Mouse (Mus musculus) T-helper 2 cell (primary cell): Measurements from ENCODE around the gene Rpl10.

ENCODE experiments used
- in situ Hi-C: fragments of 300-600 bp; cut with MboI, MseI; formaldehyde crosslinking; loops from one replicate; pipeline ENCODE4 v1.15.1; 2025; ENCODE audit warnings: high pct_unique_total_duplicates

The Rpl10 gene

DNA sequence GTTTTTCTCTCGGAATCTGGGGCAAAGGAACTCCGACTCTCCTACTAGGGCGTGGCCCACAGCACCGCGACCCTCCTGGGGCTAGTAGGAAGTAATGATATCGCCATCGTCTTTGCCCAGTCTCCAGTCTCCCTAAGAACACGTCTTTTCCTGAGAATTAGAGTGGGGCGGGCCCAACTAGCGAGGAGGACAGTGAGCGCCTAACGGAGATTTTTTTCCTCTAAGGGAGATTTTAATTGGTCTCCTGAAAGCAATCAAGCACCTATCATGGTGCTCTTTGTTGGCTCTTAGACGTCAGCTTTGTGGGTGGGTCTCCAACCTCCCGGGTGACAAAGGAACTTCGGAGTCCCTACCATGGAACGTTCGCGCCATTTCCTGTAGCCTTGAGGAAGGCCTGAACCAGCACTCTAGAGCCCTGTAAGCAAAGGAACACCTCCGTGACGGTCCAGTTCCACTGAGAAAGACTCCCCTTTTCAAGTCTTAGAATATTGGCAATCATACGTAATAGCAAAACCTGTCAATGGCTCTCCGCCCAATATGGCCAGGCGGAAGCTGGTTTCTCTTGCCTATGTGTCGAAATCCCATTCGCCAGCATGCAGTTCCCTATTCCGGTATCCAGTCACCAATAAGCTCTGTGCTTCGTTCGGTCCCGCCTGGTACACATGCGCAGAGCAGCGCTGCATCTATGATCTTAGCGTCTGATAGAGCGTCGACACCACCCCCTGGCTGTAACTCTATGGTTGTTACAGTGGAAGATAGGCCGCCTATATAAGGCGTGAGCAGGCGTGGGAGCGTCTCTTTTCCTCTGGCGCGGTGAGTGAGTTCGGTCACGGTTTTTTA, at the start of gene Rpl10:
TSS of gene Rpl10 (plus strand) at position 751 of the 840 bp plus-strand sequence.
- in situ Hi-C loops = no loop called here

DNA sequence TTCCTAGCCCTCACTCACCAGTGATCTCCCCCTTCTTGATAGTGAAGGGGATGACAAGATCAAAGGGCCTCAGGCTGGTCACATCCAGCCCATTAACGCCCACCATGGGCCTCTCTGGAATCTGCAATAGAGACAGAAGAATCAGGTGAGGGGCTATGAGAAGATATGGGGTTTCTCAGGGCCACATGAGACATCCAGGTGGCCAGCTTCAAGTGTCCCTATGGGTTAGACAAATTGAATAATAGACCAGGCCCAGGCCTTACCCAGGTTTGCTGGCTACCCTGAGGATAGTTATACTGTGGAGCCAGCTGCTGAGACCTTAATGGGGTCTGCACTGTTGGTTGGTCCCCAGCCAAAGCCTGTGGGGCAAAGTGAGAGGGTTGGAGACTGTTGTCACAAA, 40.6 kb upstream of the Rpl10 start:
- in situ Hi-C loops = no loop called here

DNA sequence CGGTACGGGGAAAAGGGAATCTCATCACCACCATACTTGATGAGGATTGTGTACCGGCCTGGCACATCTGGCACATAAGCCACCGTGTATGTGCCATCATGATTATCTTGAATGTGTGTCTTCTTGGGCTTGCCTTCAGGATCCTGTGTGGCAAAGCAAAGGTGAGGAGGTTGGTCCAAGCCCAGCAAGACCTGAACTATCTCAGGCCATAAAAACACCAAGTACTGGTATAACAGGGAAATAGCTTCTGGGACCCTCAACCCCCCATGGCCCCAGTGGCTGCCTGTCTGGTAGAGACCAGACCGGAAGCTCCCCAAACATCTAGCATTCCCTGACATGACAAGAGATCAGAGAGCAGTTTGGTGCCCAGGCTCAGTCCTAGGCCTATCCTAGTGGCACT, 37.4 kb upstream of the Rpl10 start:
- in situ Hi-C loops = no loop called here

DNA sequence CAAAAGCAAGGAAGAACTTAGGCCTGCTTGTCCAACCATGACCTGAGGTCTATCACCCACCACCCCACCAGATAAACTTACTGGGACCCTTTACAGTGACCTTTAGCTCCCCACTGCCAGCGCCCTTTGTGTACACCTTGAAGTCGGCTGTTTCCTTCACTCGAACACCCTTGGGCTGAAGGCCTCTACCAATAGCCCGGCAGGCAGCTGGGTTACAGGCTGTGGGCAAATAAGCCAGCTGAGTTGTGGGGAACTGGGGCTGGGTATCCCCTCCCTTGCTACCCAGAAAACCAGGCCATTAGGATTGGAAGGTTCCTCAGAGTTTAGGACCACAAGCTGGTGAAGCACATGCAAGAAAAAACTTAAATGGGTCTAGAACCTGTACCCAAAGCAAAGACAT, 30.3 kb upstream of the Rpl10 start:
- in situ Hi-C loops = no loop called here

DNA sequence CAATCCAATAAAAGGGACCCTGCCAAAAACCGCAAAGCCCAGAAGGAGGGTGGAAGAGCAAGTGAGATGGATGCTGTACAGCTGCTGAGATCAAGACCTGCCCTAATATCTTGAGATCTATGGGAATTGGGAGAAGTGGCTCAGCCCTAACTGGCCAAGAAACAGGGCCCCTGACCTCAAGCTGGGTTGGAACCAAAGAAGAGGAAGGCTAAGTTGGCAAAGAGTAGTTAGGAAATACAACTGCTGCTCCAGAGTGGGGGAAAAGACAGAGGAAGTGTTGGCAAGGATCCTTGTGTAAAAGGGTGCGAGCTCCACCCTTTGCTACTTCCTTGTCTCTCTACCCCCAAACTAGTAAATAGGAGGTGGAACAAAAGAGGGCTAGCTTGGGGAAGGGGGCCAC, 27.2 kb upstream of the Rpl10 start:
- in situ Hi-C loops = no loop called here

DNA sequence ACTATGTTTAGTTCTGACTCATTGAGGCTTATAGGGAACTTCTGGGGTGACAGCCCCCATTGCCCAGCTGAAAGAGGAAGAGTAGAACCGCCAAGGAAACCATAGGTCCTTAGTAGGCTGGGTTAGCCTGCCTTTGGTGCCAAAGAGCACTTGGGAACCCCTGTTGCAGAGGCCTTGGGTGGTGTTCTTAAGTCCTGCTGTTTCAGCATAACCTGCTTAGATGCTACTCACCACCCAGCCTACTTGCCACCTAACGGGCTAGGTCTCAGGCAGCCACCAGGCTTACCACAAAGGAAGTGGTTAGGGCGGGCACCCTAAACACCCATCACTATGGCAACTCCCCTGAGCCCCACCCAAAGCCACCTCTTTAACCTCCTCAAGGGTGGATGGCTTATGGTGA, 26.8 kb upstream of the Rpl10 start:
- in situ Hi-C loops = no loop called here

DNA sequence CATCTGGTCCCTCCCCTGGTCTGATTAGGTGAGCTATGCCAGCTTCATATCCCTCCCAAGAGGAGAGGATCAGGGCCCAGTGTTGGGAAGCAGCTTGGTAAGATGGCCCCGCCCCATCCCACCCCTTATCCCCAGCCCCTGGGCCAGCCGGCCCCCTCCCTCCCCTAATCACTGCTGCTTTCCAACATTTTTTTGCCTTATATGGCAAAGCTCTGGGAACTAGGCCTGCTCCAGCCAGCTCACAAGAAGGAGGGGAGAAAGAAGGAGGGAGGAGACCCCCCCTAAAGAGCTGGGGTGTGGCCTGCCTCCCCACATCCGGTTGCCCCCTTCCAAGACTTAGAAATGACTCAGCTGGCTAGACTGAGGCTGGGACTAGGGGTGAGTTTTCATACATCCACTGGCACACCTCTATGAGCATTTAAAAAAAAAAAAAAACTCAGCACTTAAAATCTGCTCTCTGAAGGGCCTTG, 26.0 kb upstream of the Rpl10 start:
- in situ Hi-C loops = no loop called here

DNA sequence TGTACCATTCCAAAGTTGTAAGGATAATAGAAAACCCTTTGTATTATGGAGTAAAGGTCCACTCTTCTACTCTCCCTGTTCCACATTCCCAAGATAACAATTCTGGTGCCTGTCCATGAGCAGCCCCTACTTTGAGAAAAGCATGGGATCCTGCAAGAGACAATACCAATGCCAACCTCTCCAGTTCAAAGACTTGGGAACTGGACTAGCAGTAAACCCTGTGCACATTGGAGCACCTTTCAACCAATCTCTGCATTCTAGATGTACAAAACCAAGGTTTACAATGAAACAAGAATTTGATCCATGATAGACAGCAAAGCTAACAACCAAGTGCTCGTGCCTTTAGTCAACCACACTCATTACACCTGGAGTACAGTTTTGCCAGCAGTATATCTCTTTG, 25.5 kb upstream of the Rpl10 start:
- in situ Hi-C loops = no loop called here

DNA sequence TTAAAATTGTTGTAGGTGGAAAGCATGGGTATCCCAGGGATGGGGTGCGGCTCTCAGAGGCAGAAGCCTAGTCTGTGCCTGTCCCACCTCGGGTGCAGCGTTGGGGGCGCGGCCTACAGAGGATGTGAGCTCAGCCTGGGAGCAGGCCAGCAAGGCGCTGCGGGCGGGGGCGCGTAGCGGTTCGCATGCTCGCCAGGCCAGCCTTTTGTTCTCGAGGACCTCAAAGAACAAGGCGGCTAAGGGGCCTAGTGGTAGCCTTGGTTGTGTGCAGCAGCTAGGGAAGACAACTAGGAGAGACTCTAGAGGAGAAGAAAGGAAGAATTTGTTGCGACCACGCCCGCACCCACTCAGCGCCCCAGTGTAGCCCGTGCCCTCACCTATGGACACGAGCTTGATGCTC, 24.9 kb upstream of the Rpl10 start:
- in situ Hi-C loops = no loop called here

DNA sequence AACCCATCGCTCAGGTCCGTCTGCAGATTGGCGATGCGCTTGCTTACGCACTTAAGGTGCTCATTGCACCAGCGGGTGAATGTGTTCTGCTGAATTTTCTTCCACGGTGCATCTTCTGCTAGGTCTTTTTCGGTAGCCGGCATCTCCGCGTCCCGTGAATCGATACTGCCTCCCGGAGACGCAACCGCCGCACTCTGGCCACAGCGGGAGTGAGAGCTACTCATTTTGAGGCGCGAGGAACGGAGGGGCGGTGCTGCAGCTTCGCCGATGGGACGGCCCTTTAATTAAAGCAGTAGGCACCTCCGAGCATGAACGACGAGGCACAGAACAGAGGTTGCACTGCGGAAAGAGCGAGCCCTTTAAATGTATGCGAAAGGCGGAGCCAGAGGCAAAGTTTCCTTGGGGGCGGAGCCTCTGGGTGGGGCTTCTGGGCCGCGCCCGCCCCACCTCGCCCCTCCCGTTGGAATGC, 24.4 kb upstream of the Rpl10 start:
- in situ Hi-C loops = no loop called here

DNA sequence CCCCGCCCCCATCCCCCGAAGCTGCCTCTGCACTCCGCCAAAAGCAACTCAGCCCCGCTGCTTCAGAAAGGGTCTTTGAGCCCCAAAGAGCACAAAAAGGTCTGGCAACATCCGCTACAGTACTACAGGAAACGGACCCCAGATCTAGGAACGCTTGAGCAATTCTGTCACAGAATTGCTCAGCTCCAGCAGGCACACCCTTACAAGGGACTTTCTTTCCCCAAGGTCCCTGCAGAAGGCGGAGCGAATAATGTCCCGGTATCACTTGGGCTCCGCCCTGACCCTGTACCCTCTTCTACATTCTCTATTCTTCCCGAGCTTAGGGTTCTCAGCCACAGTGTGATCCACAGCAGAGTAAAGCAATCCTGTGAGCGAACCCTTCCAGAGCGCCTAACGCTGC, 23.9 kb upstream of the Rpl10 start:
- in situ Hi-C loops = no loop called here

DNA sequence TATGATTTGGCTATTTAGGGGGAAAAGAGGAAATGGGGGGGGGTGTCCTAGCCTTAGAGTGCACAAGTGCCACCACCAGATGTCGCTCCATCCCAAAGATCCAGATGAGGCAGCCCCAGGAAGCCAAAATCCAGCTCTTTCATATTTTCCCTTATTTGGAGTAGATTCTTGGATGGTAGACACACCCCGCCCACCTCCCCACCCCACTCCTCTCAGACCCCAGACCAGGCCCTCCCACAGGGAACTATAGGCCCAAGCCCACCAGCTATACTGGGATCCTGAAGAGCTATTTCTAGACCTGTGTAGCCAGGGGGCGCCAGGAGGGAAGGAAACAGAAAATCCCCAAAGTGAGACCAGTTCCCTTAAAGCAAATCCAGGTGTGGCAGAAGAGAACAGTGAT, 22.0 kb upstream of the Rpl10 start:
- in situ Hi-C loops = no loop called here

DNA sequence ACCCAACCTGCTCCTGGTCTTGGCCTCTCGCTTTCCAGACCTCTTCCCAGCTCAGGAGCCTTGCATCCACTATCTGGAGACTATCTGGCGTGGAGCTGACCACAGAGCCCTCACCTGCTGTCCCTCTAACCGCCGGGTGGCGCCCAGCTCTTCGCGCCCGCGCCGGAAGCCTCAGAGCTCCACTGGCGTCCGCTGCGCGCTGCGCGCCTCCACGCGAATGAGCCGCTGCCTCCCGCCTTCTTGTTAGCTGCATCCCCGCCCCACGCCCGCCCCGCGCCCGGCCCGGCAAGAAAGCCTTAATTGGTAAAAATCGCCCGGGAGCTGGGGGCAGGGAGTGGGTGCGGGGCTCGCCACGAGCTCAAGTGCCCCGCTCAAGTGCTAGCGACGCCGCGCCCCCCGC, 21.0 kb upstream of the Rpl10 start, which contains the start of gene Flna:
TSS of gene Flna (minus strand) at position 206 of the 400 bp plus-strand sequence.
- in situ Hi-C loops = no loop called here

DNA sequence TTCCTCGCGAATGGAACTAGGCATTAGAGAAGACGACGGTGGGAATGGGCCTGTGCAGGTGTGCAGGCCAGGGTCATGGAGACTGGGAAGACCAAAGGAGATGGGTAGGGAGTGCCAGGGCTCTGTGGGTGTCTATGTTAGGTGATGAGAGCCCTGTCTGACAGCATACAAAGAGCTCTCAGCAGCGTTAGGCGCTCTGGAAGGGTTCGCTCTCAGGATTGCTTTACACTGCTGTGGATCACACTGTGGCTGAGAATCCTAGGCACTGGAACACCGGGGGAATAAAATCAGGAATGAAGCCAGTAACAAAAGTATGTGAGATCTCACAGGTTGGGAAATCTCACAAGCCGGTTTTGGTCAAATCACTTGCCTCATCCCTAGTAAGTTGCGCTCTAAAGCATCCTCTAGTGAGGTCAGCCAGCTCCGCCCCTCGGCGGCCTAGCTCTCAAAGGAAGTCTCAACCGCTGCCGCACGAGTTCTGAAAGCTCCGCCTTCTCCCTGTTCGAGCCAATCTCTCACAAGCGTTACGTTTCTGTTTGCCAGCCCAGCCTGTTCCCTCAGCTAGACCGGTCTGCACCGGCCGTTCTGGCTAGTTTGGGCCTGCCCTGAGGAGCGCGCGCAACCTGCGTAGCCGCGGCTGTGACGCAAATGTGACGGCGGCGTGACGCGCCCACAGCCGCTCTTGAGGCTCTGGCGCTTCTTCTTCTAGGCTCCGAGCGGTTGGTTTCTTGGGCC, 16.3 kb upstream of the Rpl10 start, which contains the start of gene Emd:
TSS of gene Emd (plus strand) at position 535 of the 735 bp plus-strand sequence.
- in situ Hi-C loops = no loop called here

DNA sequence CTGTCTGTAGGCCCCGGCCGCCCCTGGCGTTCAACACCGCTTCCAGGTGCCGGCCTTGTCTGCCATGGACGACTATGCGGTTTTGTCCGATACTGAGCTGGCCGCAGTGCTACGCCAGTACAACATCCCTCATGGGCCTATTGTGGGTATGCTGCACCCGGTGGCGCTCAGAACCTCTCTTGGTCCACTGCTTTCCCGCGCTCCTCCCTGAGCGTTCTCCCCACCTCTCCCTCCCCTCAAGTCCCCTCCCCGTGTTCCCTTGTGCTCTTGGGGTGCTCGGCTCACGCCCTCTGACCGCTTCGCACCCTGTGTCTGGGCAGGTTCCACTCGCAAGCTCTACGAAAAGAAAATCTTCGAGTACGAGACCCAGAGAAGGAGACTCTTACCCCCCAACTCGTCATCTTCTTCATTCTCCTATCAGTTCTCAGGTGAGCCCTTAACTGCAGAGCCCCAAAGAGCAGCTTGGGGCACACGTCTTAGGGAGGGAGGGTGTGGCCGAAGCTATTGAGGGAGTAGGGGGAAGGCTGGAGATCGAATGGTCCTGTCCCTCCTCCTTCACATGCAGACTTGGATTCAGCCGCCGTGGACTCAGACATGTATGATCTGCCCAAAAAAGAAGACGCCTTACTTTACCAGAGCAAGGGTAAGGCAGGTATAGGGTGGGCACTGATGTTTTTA, 15.6 kb upstream of the Rpl10 start:
- in situ Hi-C loops = no loop called here

DNA sequence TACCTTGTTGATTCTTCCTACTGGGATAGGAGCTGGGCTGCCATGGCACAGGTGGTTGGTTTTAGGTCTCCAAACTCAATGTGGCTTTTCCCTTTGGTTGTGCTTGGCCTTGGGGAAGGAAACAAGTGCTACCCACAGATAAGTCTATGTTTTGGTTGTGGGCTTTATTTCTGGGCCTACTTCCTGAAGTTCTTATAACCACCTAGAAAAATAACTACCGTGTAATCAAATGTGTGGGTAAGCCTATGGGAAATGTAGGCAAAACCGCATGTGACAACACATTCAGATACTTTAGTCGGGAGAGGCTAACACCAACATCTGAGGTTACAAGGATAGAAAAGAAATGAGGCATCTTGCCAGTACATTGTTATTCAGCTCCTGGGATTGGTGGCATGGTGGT, 12.9 kb upstream of the Rpl10 start:
- in situ Hi-C loops = no loop called here

DNA sequence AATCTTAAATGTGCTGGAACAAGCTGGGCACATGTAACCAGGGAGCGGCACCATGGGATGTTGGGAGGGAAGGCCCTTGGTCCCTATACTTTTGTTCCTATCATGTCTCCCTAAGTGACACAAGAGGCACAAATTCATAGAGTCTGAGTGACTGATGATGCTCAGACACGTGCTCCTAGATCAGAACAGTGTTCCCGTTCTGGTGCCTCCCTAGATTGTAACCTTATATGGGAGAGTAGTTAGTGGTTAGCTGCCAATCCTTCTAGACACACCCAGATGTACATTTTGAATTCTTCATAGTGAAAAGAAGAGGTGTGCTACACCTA, 913 bp upstream of the Rpl10 start:
- in situ Hi-C loops = loop anchor here (5.0 kb wide), 1 partner anchor 47 kb away; no protein-coding TSS in a partner anchor

DNA sequence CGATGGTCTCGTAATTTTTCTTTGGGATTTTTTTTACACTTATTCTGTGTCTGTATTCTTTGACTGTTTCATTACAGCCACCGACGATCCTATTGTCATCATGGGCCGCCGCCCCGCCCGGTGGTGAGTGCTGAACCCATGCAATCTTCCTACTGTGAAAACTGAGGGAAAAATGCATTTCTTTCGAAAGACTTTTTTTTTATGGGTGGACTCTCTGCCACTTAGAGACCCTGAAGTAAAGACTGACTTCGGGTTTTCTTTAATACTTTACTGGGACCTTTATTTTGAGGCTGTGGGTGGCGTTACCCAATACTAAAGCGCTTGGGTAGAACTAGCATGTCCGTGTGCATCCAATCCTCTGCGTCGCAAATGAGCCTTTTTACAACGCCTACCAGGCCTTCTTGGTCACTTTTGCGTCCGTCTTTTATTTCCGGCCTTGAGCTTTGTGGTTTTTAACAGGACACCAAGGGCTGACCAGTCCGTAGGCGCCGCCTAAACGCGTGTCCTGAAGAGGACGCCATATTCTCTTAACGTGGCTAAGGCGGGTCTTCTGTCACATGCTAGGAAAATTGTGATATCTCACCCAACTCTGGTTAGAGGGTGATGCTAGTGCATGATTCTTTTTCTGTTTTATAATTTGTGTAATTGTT, 415 bp downstream of the Rpl10 start:
- in situ Hi-C loops = no loop called here

DNA sequence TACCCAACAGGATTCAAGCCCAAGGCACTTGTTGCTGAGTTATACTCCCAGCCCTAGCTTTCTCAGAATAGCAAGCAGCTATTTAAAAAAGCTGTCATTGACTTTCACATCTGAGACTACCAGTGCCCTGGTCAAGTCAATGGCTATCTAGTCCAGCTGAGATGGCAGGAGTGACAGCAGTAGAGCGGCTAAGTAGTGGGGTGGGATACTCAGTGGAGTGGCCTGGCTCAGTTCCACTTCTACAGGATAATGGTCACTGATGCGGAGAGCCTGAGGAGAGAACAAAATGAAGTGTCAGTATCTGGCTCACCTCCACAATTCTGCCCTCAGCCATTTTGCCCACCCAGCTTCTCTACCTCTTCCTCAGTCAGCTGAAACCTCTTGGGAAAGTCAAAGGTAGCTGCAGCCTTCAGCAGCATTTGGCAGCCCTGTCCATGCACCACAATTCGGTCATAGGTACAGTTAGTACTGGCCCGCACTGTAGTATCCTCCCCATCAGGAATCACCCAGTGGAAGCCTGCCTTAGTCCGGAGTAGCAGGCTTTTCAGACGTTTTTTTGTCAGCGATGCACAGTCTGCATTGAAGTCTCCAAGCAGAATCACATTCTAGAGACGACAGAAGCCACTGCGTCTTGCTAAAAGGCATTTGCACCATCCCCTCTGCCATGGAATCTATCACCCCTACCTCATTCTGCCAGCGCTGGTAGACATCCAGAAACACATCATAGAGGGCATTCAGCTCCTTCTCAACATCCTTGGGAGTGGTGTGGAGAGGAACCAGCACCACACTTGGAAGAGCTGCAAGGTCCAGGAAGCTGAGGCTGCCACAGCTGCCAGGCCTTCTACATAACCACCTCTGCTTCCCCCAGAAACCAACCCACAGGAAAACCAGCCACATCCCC, 3.1 kb downstream of the Rpl10 start:
- in situ Hi-C loops = no loop called here

DNA sequence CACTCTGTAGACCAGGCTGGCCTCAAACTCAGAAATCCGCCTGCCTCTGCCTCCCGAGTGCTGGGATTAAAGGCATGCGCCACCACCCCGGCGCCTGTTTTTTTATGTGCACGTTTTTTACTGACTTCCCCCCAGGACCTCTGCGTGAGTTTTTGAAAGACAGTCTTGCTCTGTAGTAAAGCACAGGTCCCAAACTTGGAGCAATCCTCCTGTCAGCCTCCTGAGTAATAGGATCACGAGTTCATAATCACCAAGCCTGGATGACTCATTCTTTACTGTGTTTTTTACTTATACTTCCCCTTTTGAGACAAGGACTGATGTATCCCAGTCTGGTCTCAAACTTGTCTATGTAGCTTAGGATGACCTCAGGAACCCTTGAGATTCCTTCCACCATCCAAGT, 7.3 kb downstream of the Rpl10 start:
- in situ Hi-C loops = no loop called here
